Mouse (Mus musculus): ENCODE measurements around the gene Snrpd3. TPM values are rescaled to one million over a fixed set of nuclear protein-coding genes. Genes with fewer than 3 reads are reported as not detected.

Snrpd3 gene
- polyA plus RNA-seq, 1 experiment, result not detected

DNA sequence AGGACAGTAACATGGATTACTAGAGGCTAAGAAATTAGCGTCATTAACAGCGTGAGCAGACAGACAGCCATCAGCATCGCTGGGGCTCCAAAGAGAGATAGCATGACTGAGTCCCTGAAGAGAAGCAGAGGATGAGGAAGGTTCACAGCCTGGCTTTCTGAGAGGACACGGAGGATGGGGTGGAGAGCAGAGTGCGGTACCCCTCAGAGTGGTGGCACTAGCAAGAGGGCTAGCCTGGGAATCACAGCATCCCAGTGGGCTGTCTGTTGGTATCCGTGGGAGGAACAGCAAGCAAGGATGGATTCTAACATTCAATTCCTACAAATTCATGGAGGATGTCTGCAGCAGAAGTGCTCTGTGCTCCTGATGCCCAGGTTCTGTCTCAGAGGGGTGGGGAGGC lies 33.3 kb upstream of the Snrpd3 start:
- TF ChIP-seq CTCF (IDR thresholded peaks at IDR 0.05; ENCODE audit: insufficient read depth, low read depth, low read length), result no peak
- no peak for TF ChIP-seq POLR2A (IDR thresholded peaks at IDR 0.05; ENCODE audit: insufficient read depth, low read depth, low read length)
- 93% methylated on average over 6 of the region's 6 CpGs for WGBS
- no peak overlapping the region for H3K27ac ChIP-seq (ENCODE audit: insufficient read depth, low read depth, low read length)
- no peak overlapping the region for H3K4me3 ChIP-seq (ENCODE audit: insufficient read depth, low read depth, low read length)
- H3K4me1 ChIP-seq (ENCODE audit: control insufficient read depth, insufficient read depth, low read length), result no peaks in the 10 kb centered on the region

DNA sequence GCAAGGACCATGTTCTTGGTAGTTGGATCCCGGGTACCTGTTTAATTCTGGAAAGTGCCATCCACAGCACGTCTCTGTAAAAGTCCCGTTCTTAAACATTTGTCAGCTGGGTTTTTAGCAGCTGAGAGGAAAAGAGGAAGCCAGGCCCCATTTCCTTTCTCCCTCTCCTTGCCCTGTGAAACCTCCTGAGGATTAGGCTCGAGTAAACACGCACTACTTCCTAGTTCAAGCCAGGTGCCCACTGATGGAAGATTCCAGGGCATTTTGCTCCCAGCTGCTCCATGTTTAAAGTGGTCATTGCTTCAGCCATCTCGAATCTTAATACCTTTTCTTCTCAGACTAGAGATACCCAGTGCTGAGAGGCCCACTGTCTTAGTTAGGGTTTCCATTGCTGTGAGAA lies 32.6 kb upstream of the Snrpd3 start:
- H3K27ac ChIP-seq (ENCODE audit: insufficient read depth, low read depth, low read length), result no peak overlapping the region
- no peak overlapping the region for H3K4me3 ChIP-seq (ENCODE audit: insufficient read depth, low read depth, low read length)
- 84% methylated on average over 6 of the region's 6 CpGs for WGBS
- no peak for TF ChIP-seq CTCF (IDR thresholded peaks at IDR 0.05; ENCODE audit: insufficient read depth, low read depth, low read length)
- TF ChIP-seq POLR2A (IDR thresholded peaks at IDR 0.05; ENCODE audit: insufficient read depth, low read depth, low read length), result no peak
- H3K4me1 ChIP-seq (ENCODE audit: control insufficient read depth, insufficient read depth, low read length), result no peaks in the 10 kb centered on the region

DNA sequence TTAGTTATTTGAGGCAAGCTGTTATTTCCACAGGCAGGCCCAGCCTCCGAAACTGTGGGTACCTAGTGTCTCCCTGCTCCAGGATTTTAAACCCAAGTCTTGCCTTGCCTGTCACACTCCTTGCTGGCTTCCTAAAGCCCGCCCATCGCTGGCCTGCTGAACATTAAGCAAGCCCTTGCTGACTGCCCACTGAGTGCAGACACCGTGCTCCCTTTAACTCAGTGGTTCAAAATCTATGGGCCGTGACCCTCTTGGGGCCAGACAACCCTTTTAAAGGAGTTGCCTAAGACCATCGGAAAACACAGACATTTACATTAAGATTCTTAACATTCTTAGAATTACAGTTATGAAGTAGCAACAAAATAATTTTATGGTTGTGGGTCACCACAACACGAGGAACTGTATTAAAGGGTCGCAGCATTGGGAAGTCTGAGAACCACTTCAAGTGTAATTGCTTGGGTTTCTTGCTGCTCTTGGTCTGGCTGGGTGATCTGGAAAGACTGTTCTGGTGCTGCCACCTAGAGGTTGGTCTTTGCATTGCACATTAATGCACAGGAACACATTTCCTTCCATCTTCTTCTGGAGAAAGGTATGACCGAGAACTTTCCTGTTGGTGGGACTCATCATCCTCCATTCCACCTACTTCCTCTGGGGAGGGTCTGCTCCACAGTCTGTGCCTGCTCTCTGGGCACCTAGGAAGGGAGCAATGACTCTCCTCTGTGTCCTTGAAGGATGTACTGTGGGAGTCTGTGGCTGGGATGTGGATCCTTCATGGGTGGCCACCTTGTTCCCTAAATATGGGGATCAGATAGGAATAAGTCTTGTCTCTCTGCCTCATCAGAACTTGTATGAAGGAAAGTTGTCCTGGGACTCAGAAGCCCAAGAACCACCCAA lies 31.0 kb upstream of the Snrpd3 start:
- no peak for TF ChIP-seq POLR2A (IDR thresholded peaks at IDR 0.05; ENCODE audit: insufficient read depth, low read depth, low read length)
- TF ChIP-seq CTCF (IDR thresholded peaks at IDR 0.05; ENCODE audit: insufficient read depth, low read depth, low read length), result no peak
- WGBS, result 53% methylated on average over 9 of the region's 9 CpGs
- no peak overlapping the region for H3K27ac ChIP-seq (ENCODE audit: insufficient read depth, low read depth, low read length)
- H3K4me1 ChIP-seq (ENCODE audit: control insufficient read depth, insufficient read depth, low read length), result no peaks in the 10 kb centered on the region
- H3K4me3 ChIP-seq (ENCODE audit: insufficient read depth, low read depth, low read length), result no peak overlapping the region

DNA sequence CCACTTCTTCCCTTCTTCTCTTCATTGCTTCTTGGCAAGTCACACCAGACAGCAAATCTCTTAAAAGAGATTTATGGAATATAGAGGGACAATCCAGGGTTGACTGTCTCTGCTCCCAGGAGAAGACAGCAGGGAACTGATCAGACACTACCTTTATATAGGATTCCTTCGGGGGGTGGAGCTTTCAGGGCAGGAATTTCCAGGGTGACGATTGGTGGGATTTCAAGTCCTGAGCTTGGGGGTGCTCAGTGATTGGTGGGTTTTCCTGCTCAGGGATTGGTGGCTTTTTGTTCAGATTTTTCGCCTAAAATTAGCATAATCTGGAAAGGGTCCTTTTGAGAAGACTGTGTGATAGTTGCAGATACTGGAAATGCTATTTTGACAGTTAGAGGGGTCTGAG lies 30.2 kb upstream of the Snrpd3 start:
- Histone ChIP-seq H3K27ac (ENCODE audit: insufficient read depth, low read depth, low read length) (no peak overlapping the region), H3K4me1 (ENCODE audit: control insufficient read depth, insufficient read depth, low read length) (no peaks in the 10 kb centered on the region), H3K4me3 (ENCODE audit: insufficient read depth, low read depth, low read length) (no peak overlapping the region)
- WGBS, result 75% methylated on average over 3 of the region's 3 CpGs
- TF ChIP-seq POLR2A (IDR thresholded peaks at IDR 0.05; ENCODE audit: insufficient read depth, low read depth, low read length) (no peak), CTCF (IDR thresholded peaks at IDR 0.05; ENCODE audit: insufficient read depth, low read depth, low read length) (no peak)

DNA sequence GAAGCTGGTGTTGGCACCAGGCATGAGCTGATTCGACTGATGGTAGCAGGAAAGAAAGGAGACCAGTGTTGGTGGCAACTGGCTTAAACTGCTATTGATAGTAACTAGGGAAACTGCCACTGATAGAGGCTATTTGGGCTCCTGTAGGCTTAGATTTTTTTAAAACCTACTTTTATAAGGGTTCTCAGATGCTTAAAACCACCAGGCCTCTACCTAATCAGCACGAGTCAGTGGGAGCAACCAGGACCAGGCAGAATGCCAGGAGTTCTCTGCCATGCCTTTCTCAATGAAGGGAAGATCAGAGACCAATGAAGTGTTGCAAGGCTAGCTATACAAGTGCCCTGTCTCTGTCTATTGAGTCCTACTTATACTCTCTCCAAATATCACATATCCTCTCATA lies 27.8 kb upstream of the Snrpd3 start:
- Histone ChIP-seq H3K27ac (ENCODE audit: insufficient read depth, low read depth, low read length) (no peak overlapping the region), H3K4me1 (ENCODE audit: control insufficient read depth, insufficient read depth, low read length) (no peaks in the 10 kb centered on the region), H3K4me3 (ENCODE audit: insufficient read depth, low read depth, low read length) (no peak overlapping the region)
- TF ChIP-seq CTCF (IDR thresholded peaks at IDR 0.05; ENCODE audit: insufficient read depth, low read depth, low read length), result no peak
- TF ChIP-seq POLR2A (IDR thresholded peaks at IDR 0.05; ENCODE audit: insufficient read depth, low read depth, low read length), result no peak
- 41% methylated on average over 2 of the region's 2 CpGs for WGBS

DNA sequence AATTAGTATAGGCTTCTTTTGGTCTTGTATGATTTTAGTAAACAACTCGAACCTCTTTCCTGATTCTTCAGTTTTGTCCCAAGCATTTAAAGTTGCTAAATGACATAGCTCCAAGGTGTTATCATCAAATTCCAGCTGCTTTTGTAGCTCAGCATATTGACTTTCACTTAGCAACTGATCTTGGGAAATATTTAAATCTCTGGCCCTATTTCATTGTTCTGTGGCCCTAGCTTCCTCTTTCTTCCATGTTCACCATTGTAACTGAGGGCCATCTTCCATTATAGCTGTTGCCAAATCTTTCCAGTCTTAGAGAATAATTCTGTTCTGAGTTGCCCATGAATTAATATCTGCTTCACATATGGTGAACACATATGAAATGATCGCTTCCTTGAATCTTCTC lies 26.6 kb upstream of the Snrpd3 start:
- 88% methylated on average over 2 of the region's 2 CpGs for WGBS
- Histone ChIP-seq H3K4me1 (ENCODE audit: control insufficient read depth, insufficient read depth, low read length) (no peaks in the 10 kb centered on the region), H3K27ac (ENCODE audit: insufficient read depth, low read depth, low read length) (no peak overlapping the region), H3K4me3 (ENCODE audit: insufficient read depth, low read depth, low read length) (no peak overlapping the region)
- no peak for TF ChIP-seq CTCF (IDR thresholded peaks at IDR 0.05; ENCODE audit: insufficient read depth, low read depth, low read length)
- no peak for TF ChIP-seq POLR2A (IDR thresholded peaks at IDR 0.05; ENCODE audit: insufficient read depth, low read depth, low read length)

DNA sequence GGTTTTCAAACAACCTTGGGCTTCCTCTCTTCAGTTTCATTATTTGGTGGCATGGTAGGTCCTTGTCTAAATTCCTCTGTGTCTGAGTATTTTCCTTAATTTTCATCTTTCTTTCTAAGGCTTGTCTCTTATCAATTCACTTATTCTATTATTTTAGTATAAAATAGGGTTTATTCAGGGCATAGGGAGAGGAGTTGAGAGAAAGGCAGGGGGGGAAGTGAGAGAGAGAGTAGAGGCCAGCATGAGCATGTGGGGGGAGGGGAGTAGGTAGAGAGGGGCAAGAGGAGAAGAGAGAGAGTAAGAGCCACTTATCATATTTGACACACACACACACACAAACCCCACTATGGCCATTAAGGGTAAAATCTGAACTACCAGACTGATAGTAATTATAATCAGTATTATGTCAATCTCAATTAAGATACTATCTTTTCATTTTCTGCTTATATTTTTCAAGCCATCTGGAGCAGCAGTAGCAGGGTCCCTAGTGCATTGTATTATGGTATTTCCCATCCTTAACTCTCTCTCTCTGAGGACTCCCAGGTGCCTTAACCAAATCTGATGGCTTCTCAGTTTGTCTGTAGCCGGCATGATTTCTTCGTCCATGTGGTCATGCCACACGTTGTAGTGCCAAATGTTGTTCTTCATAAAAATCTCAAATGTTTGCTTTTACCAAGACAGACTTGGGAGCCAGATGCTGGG lies 26.0 kb upstream of the Snrpd3 start:
- TF ChIP-seq POLR2A (IDR thresholded peaks at IDR 0.05; ENCODE audit: insufficient read depth, low read depth, low read length), result no peak
- TF ChIP-seq CTCF (IDR thresholded peaks at IDR 0.05; ENCODE audit: insufficient read depth, low read depth, low read length), result no peak
- Histone ChIP-seq H3K4me3 (ENCODE audit: insufficient read depth, low read depth, low read length) (no peak overlapping the region), H3K27ac (ENCODE audit: insufficient read depth, low read depth, low read length) (no peak overlapping the region), H3K4me1 (ENCODE audit: control insufficient read depth, insufficient read depth, low read length) (no peaks in the 10 kb centered on the region)
- 90% methylated on average over 3 of the region's 3 CpGs for WGBS

DNA sequence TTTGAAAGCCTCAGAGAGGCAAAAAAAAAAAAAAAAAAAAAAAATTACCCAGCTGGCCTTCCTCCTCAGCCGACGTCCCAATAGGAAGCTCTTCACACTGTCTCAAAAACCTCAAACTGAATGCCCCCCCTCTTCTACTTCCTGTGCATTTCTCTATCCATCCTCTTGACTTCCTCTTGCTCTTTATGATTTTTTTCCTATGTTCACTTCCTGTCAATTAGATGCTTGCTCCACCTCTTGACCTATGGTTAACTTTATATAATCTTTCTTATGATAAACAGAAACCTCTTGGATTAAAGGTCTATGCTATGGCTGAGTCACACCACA lies 25.5 kb upstream of the Snrpd3 start:
- H3K4me1 ChIP-seq (ENCODE audit: control insufficient read depth, insufficient read depth, low read length), result no peaks in the 10 kb centered on the region
- H3K27ac ChIP-seq (ENCODE audit: insufficient read depth, low read depth, low read length), result no peak overlapping the region
- TF ChIP-seq CTCF (IDR thresholded peaks at IDR 0.05; ENCODE audit: insufficient read depth, low read depth, low read length) (no peak), POLR2A (IDR thresholded peaks at IDR 0.05; ENCODE audit: insufficient read depth, low read depth, low read length) (no peak)
- 79% methylated on average over 2 of the region's 2 CpGs for WGBS
- H3K4me3 ChIP-seq (ENCODE audit: insufficient read depth, low read depth, low read length), result no peak overlapping the region

DNA sequence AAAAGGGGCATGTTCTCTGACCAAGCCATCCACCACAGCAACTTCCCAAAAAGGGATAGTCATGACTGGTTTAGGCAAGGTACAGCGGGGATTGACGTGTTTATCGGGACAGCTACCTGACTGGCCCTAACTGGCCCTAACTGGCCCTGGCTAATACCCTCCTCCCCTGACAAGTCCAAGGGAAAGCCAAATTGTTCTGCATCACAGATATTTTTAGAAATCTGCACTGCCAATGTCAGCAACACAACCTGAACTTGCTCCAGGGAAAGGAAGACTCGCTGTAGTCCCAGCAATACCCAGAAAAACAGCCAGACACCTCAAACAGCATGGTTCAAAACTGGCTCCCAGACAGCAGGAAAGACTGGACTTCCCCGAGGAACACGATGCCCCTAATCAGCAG lies 22.0 kb upstream of the Snrpd3 start:
- Histone ChIP-seq H3K27ac (ENCODE audit: insufficient read depth, low read depth, low read length) (no peak overlapping the region), H3K4me3 (ENCODE audit: insufficient read depth, low read depth, low read length) (no peak overlapping the region), H3K4me1 (ENCODE audit: control insufficient read depth, insufficient read depth, low read length) (no peaks in the 10 kb centered on the region)
- WGBS, result 79% methylated on average over 6 of the region's 6 CpGs
- no peak for TF ChIP-seq CTCF (IDR thresholded peaks at IDR 0.05; ENCODE audit: insufficient read depth, low read depth, low read length)
- no peak for TF ChIP-seq POLR2A (IDR thresholded peaks at IDR 0.05; ENCODE audit: insufficient read depth, low read depth, low read length)
